Mouse (Mus musculus) frontal cortex, adult 2 months (tissue): ENCODE measurements around the gene App. TPM values are rescaled to one million over a fixed set of nuclear protein-coding genes. Genes with fewer than 3 reads are reported as not detected.

ENCODE experiments used
- DNase-seq, 2 experiments: peaks; one replicate each; pipeline ENCODE4 v3.0.0; 2022; ENCODE audit warnings: low spot score in 1 of 2; ENCODE audit errors: extremely low spot score in 1 of 2
- polyA plus RNA-seq: library from polyadenylated mRNA; depleted of rRNA; stranded (reverse); fragments of >200 nt; gene quantifications from 2 replicates; pipeline ENCODE4 v1.2.3, GENCODE M21; 2012; rRNA removed

The App gene
- polyA plus RNA-seq, result 922 and 929 TPM in 2 replicates

DNA sequence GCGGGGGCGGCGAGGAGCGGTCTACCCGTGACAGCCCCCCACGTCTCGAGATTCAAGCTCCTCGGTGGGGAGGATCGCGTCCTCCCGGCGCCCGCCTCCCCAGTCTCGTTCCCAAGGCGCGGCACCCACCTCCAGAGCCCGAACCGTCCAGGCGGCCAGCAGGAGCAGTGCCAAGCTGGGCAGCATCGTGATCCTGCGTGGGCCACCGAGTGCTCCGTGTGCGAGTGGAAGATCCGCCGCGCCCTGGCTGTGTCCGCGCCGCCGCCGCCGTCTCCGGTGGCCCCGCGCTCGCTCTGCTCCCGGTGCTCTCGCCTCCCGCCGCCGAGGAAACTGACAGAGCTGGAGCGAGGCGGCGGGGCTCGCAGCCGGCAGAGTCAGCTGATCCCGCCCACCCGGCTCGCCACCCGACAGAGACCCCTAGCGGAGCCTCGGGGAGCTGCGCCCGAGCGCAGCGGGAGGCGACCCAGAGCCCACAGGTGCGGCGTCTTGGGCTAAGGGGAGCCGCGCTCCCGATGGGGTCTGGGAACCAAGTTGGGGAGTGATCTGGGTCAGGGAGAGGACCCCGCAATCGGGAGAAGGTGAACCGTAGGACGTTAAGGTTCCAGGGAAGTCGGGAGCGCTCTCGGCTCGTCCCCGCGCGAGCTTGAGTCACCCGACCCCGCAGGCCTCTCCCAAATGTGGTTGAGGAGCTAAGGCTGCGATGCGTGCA lies at the start of gene App:
Gene App, minus strand, starts transcription at position 394 of the 709 bp plus-strand sequence.
- peak; percentile 72 to 95 for DNase-seq

DNA sequence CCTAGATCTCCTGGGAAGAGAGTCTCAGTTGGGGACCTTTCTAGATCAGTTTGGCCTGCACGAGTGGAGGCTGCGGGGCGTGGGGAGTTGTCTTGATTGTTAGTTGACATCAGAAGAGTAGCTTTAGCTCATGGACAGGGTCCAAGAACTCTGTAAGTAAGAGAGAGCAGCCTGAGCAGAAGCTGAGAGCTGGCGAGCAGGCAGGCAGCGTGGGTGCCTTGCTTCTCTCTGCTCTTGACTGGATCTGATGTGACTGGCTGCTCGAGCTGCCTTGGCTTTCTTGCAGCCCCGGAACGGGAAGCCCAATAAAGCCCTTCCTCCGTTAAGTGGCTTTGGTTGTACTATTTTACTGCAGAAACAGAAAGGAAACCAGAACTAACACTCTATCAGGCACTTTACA lies 42.3 kb upstream of the App start:
- DNase-seq, result peak; percentile 14 to 64

DNA sequence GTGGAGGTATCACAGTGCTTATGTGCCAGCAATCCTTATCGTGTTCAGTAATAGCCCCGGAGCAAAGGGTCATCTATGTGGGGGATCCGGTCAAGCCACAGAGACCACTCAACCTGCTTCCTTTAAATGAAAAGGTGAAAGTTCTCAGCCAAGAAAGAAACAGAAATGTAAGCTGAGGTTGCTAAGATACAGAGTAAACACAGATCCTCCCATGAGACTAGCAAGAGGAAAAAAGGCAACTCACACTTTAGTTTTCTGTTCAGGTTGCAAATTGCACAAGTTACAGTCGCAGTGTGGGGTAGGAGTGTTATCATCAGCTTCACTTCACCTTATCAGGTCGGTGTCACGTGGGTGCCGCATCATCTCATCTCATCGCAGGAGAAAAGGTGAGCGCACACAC lies 41.6 kb upstream of the App start:
- DNase-seq, result no peak

DNA sequence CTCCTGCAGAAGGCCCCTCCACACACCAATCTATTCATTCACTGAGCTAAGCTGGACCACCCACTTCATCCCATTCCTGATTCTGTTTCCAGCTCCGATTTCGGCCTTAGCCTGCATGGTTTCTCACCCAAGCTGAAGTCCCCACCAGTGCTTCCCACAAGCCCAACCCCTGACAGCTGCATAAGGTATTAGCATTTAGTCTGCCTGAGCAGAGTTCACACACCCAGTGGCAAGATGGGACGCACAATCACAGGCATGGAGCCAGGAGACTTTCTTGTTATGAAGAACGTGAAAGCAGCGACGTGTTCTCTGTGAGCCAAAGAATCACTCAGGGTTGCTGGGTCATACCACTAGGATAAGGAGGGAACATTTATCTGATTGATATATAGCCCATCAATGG lies 22.1 kb upstream of the App start:
- no peak for DNase-seq

DNA sequence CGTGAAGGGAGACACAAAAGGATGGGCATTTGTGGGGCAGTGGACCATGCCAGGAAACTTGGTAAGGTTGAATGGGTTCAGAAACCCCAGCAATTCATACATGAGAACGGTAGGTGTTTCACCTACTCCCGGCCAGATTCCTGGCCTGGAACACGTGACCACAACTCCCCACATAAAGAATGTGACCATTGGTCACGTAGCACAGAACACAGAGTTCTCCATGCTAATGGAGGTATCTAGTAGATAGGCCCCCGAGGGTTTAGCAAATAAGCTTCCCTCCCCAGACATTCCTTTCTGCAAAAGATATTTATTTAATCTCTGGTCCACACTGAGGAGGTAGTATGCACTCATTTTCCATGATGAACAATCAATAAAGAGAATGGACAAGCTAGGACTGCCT lies 21.6 kb upstream of the App start:
- no peak for DNase-seq

DNA sequence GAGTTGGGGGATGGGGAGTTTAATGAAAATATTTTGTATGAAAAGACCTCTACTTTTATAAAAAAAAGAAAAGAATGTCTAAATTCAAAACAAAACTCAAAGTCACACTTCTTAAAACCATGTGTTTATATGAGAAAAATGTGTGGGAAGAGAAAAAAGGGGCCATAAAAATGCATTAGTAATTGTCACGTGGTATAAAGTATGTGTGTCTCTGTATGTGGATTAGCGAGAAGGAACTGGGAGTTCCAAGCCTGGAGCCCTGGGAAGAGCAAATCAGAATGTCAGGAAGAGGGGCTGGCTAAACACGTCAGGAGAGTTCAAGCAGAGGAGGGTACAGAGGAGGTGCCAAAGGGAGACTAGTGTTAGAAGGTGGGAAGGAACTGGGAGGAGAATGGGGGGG lies 7.9 kb upstream of the App start:
- DNase-seq, result no peak

DNA sequence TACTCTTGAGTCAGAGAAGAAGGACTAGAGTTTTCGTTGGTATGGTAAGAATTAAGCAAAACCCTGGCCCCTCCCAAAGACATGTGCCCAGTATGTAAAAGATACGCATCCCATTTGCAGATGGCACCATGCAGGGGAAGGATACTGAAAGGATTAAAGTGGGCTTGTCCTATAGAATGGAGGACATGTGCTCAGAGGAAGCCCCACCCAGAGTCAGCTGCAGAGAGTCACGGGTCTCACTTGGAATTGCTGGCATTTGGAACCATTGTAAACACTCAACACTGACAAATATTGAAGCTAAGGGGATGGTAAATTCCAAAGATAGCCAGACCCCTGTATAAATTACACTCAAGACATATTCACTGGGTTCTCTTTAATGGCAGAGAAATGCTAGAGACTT lies 7.1 kb upstream of the App start:
- DNase-seq, result no peak

DNA sequence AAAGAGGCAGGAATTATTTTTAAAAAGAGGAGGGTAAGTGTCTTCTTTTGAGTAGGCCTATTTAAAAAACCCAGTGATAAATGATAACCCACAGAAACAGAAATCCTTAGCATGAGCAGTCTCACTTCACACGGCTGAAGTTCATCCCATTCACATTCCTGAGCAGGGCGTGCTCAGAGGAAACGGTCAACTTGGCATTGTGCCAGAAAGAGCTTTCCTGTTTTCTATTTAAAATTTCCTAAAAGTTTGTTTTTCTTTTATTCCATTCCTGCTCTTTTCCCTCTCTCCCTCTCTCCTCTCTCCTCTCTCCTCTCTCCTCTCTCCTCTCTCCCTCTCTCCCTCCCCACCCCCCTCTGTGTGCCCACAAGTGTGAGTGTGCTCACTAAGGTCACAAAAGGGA lies 3.1 kb upstream of the App start:
- DNase-seq, result no peak

DNA sequence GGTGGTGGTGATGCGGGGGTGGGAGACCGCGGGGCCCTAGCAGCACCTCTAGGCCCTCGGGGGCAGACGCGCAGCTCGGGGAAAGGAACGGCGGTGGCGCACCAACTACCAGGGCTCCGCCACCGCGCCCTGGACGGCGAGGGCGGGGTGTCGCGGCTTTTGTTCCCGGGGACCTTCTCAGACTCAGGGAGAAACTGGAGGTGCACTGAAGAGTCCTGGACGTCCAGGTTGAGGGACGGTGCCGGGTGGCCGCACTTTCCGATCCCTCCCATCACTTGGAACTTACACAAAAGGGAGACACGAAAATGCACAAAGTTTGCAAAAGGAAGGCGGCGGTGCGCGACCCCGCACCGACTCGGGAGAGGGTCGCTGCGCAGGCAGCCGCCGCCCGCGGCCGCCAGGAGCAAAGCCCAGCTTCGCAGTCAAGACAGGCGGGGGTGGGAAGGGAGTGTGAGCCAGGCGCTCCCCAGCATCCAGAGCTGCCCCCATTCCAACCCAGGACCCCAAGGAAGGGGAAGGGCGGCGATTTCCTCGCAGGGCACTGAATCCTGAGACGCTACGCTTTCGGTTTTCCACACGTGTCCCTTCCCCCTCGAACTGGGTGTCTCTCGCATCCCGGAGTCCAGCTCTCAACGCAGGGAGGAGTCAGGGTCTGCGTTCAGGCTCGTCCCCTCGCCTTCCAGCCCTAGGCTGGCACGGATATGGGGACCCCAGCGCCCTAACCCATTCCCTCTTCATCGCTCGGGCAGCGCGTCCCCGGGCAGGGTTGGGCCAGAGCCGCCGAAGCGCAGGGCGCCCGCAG lies 794 bp downstream of the App start:
- DNase-seq, result peak in 1 of 2 experiments; percentile 28

DNA sequence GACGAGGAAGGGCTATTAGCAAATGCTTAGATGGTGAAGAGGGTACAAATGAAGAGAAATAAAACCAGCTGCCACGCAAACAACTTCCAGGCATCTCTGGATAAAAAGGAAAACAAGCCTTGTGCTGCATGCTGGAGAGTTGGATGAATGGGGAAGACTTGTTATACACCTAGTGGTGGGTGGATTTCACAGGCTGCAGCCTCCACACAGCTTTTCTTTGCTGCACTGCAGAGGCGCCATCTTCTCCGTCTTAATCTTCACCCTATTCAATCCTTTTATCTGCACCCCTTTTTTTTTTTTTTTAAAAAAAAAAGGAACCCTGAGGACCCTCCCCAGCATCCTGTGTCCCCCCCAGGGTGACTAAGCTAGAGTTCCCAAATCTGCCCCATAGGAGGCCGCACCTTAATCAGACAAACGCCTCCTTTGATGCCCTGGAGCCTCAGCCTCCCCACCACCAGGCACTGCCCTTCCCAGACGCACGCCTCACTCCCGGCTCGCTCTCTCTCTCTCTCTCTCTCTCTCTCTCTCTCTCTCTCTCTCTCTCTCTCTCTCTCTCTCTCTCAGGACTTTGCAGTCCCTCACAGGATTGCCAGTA lies 1.5 kb downstream of the App start:
- DNase-seq, result peak; percentile 47 to 78

DNA sequence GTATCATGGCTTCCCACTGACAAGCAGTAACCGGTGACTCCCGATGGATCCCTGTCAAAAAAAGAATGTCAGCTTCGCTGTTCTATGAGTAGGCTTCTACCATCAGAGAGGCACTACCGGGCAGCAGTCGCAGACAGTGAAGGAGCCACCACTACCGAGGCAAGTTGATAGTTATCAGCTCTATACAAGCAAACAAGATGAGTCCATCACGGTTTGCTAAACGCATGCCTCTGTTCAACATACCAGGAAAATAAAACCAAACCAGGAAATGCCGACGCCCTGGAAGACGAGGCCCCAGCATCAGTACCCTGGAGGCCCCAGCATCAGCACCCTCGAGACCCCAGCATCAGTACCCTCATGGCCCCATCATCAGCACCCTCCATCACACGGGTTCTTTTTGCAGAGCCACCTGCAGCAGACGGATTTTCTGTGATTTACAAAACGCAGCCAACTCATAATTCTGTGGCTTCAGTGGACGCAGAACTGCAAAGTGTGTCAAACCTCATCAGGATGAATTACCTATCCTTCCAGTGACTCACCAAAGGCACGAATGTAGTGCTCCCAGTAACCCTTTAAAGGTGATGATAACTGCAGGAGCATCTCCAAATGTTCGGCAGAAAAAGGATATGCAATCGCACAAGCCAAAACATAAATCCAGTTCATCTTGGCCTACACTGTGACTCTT lies 2.6 kb downstream of the App start:
- no peak for DNase-seq

DNA sequence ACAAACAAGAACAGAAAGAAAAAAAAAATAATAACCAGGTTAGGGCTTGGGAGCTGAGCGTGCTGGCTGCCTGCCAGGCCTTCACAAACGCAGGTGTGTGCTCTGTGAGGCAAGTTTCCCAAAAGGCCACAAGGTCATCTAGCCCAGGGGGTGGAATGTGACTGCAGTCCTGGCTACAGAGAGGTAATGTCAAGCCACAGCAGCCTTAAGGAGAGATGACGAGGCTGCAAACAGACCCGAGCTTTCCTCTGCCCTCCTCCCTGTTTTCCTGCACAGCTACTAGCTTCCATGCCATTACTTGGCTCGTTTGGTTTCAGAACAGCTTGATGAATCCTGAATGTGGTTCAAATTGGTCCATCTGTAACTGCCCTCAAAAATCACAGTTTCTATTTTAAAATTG lies 4.7 kb downstream of the App start:
- no peak for DNase-seq

DNA sequence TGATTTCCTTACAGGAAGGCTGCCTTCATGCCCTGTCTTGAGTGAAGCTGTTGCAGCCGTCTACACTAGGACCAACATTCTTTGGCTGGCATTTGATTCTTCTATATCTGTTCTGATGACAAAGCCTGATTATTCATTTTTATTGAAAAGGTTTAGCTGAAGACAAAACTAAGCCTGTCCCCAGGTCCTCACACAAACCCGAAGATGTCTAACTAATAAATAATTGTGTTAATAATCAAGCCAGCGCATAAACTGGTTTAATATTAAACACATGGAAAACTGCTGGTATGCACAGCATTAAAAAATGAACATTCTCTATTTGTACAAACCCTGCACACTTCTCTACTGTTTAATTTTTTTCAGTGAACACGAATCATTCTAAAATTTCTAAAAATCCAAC lies 7.4 kb downstream of the App start:
- no peak for DNase-seq

DNA sequence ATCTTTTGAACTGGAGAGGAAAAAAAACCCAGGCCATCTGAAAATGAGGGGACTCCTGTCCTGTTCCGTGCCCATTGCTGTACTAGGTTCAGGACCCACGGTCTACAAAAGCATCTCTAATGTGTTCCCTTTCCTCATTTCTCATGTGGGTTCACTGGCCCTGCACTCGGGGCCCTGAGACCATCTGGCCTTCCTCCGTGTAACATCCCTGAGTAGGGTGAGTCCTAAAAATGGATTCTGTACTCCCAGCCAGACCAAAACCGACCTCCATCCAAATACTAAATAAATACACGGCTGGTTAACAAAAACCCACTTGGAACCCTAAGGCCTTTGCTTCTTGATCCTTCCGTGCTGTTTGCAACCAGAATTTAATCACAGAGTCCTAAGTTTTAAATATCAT lies 7.9 kb downstream of the App start:
- DNase-seq, result no peak

DNA sequence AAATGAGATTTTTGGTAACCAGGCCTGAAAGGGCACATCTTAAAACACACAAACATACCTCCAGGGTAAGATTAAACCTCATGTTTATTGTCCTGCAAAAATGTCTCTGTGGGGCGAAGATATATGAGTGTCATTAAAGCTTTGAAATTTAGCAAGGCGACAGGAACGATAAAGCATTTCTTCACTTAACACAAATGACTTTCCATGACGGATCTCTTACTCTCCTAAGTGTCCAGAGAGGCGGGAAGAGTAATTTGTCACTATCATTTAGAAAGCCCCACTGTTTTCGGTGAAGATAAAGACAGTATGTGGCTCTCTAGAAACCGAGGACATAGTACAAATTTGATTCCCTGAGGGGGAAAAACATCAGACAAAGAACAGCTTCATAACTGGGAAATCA lies 8.4 kb downstream of the App start:
- DNase-seq, result no peak

DNA sequence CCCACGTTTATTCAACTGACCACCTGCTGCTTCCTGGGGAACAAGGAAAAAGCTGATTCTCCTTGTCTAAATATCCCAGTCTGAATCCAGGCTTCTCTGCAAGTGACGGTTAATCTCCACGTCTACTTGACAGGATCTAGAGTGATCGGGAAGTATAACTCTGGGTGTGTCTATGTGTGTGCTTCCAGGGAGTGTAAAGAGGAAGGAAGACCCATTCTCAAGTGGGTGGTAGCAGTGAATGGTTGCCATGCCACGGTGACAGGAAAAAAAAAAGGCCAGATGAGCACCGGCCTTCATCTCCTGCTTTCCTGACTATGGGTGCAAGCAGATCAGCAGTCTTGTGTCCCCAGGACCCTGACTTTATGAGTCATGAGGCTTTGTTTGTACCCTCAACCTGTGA lies 10.8 kb downstream of the App start:
- DNase-seq, result no peak

DNA sequence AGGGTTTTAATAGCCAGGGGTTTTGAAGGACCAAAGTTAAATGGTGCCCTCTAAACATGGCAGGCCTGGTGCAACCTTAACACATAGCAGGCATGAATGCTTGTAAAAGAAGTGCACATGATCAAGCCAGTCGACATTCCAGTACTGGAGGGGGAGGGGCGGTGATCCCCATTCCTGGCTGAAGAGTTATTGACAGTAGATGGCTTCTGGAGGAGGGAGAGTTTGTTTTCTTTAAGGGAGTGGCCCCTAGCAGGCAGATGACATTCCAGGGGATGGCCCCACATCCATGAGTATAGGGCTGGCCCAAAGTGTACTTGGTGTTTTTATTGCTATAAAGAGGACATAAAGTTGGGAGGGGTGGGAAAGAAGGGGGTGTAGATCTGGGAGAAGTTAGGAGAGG lies 13.4 kb downstream of the App start:
- no peak for DNase-seq

DNA sequence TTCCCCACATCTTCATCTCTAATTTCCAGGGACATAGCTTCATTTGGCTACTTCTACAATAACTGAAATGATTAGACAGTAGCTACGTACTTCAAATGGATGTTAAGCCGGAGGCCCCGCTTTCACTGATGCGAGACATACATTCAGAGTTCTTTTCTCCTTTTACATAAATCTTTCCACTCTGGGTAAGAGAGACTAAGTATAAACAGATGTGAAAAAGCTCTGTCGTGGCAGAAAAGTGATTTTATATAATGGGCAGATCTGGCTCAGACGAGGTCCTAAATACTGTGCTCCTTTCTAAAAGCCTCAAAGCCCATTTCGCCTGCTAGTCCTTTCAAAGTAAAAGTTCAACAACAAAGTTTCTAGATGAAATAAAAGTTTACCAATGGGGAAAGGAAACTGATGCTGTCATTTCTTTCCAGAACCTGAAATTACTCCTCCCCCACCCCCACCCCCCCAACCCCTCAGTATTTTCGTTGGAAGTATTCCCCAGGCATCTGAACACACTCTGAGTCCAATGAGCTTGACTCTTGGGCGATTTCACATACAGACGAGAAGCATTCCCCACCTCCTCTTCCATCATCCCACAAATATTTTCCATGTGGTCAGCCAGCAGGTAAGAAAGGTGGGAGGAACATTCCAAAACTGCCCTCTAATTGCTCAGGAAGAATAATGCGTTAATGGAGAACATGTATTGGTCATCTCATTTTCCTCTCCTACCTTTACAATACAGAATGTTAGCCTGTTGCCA lies 15.6 kb downstream of the App start:
- no peak for DNase-seq

DNA sequence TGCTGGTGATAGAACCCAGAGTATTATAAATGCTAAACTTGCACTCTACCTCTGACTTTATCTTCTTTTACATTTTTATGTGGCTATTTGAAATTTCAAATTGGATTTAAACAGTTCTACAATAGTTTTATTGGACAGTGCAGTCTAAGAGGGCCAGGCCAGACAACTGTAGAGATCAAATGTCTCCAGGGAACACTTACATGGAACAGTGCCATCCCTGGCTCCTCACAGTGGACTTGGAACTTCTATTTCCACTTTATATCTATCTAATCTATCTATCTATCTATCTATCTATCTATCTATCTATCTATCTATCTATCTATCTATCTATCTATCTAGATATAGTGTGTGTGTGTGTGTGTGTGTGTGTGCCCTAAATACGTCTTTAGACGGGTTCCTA lies 16.4 kb downstream of the App start:
- no peak for DNase-seq

DNA sequence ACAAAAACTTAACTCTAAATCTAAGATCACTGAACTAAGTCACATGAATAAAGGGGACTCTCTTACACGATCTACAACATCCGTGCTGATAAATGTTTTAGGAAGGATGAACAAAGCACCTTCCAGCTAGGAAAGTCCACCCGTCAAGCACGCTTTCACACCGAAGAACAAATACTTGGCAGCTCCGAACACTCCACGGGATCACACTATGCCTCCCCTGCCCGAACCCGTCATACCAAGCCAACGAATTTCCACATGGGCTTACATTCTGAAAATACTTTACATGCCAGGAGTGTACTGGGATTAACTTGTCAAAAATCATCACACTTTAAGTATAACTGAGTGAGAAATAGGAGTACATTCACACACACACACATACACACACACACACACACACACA lies 17.7 kb downstream of the App start:
- DNase-seq, result no peak

DNA sequence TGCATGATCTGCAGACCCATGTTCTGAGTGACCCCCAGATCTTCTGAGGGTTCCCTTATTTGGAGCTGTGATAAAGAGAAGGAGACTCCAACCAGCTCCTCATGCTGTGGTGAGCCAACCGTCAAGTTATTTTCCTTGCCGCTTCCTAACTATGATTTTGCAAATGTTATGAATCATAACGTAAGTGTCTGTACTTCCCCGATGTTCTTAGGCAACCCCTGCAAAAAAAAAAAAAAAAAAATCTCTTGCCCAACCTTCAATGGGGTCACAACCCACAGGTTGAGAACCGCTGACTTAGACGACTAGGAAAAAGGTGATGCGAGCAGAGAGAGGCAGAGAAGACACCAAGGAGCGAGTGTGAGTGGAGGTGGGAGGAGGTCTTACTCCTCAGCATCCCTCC lies 21.1 kb downstream of the App start:
- DNase-seq, result no peak
